ENCODE assay signal across 8 mouse cellular contexts in the genomic region with DNA sequence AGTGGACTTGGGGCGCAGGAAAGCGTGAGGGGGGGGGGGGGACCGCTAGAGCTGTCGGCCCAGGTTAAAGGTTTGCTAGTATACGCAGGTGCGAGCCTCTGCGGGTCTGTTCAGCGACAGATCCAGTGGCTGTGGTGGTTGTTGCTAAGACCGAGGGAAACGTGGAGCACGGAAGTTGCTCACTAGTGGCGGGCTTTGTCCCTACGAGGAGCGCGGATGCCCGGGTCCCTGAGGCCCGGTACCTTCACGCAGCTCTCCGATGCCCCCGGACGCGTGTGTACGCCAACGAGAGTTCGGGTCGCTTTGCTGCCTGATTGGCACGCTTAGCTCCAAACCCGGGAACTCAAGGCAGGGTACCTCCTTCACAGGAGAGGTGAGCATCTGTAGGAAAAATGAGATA. TPM values are rescaled to one million over a fixed set of nuclear protein-coding genes. Genes with fewer than 3 reads are reported as not detected.
DNase-seq lines count a peak whose midpoint lies in the region; ATAC-seq lines count a peak whose summit lies in the region.

No protein-coding gene starts in this region.

- H3K4me2 ChIP-seq in kidney, embryonic 14.5 days (replicated peaks; ENCODE audit: low read depth, low read length): peak overlapping the region; percentile 96
- peak overlapping the region; percentile 97 for H3K4me2 ChIP-seq in hindbrain, embryonic 14.5 days (replicated peaks)
- H3K4me2 ChIP-seq in midbrain, embryonic 12.5 days (replicated peaks): peak overlapping the region; percentile 80

- H3K9ac ChIP-seq in kidney, embryonic 14.5 days (ENCODE audit: low read depth, low read length): 0 out of 2 replicates have a peak overlapping the region, but pooled peaks have one; percentile 32
- H3K9ac ChIP-seq in hindbrain, embryonic 14.5 days: peak overlapping the region; percentile 54
- peak overlapping the region; percentile 37 for H3K9ac ChIP-seq in midbrain, embryonic 12.5 days (replicated peaks)

- WGBS in kidney, embryonic 14.5 days: 1% methylated on average over 28 of the region's 28 CpGs
- under 1% methylated on average over 28 of the region's 28 CpGs for WGBS in hindbrain, embryonic 14.5 days
- WGBS in midbrain, embryonic 12.5 days: 2% methylated on average over 26 of the region's 28 CpGs

- H3K4me3 ChIP-seq in kidney, embryonic 14.5 days (ENCODE audit: low read length): peak overlapping the region; percentile 50
- peak overlapping the region; percentile 59 for H3K4me3 ChIP-seq in hindbrain, embryonic 14.5 days (replicated peaks; ENCODE audit: low read length)
- peak overlapping the region; percentile 57 for H3K4me3 ChIP-seq in midbrain, embryonic 12.5 days

- peaks cover 20% of the 10 kb centered on the region for H3K27me3 ChIP-seq in kidney, embryonic 14.5 days (ENCODE audit: control insufficient read depth, insufficient read depth, low read length)
- H3K27me3 ChIP-seq in hindbrain, embryonic 14.5 days (ENCODE audit: control insufficient read depth, insufficient read depth, low read length): peaks cover 38% of the 10 kb centered on the region
- H3K27me3 ChIP-seq in midbrain, embryonic 12.5 days: peaks cover 71% of the 10 kb centered on the region

- DNase-seq in kidney, adult 18-20 months: no peak
- peak; percentile 37 for DNase-seq in hindbrain, embryonic 14.5 days (ENCODE audit: low spot score)
- DNase-seq in urinary bladder, postnatal 4 days (ENCODE audit: low spot score in 2 of 2): no peak
- no peak for DNase-seq in gastrocnemius, postnatal 4 days (ENCODE audit: low spot score in 2 of 2)
- DNase-seq in gastrocnemius, postnatal 10 days: no peak

- no peak overlapping the region for H3K27ac ChIP-seq in kidney, embryonic 14.5 days (ENCODE audit: low read depth, low read length)
- H3K27ac ChIP-seq in hindbrain, embryonic 14.5 days: no peak overlapping the region
- H3K27ac ChIP-seq in midbrain, embryonic 12.5 days (replicated peaks): no peak overlapping the region

- no peaks in the 10 kb centered on the region for H3K9me3 ChIP-seq in kidney, embryonic 14.5 days (ENCODE audit: control insufficient read depth, low read length)
- no peaks in the 10 kb centered on the region for H3K9me3 ChIP-seq in hindbrain, embryonic 14.5 days (ENCODE audit: control insufficient read depth, low read length)
- H3K9me3 ChIP-seq in midbrain, embryonic 12.5 days: no peaks in the 10 kb centered on the region

- no peaks in the 10 kb centered on the region for H3K36me3 ChIP-seq in kidney, embryonic 14.5 days (ENCODE audit: control insufficient read depth, insufficient read depth, low read length)
- H3K36me3 ChIP-seq in hindbrain, embryonic 14.5 days (replicated peaks; ENCODE audit: control insufficient read depth, insufficient read depth): no peaks in the 10 kb centered on the region
- no peaks in the 10 kb centered on the region for H3K36me3 ChIP-seq in midbrain, embryonic 12.5 days

- no peak for ATAC-seq in kidney, embryonic 14.5 days (ENCODE audit: low FRiP score, low TSS enrichment)
- ATAC-seq in common myeloid progenitor, adult 5-6 weeks (replicated peaks; ENCODE audit: low read depth, poor library complexity, severe bottlenecking): peak; percentile 21
- peak; percentile 22; the same call in 1 of the 2 replicates for ATAC-seq in hindbrain, embryonic 14.5 days (ENCODE audit: low FRiP score)
- ATAC-seq in midbrain, embryonic 12.5 days (ENCODE audit: low FRiP score, low read depth): peak; percentile 7; the same call in 1 of the 2 replicates

- no peaks in the 10 kb centered on the region for H3K4me1 ChIP-seq in kidney, embryonic 14.5 days (ENCODE audit: control insufficient read depth, insufficient read depth, low read length)
- H3K4me1 ChIP-seq in hindbrain, embryonic 14.5 days (replicated peaks; ENCODE audit: control insufficient read depth, insufficient read depth, low read length): no peaks in the 10 kb centered on the region; the same call in 1 of the 2 replicates
- H3K4me1 ChIP-seq in midbrain, embryonic 12.5 days: peaks cover 20% of the 10 kb centered on the region

RNA-seq across cellular contexts. Expression of gene Slco4a1, which starts 0.7 kb away (rescaled TPM):
- polyA plus RNA-seq in kidney, embryonic 14.5 days (2014; fragmentation: Nextera tagmentation; extraction: Ambion mirVana): 1.1 and 1.9 TPM in 2 replicates
- total RNA-seq in common myeloid progenitor, adult 5-6 weeks (2017): 5.9 and 12.5 TPM in 2 replicates
- 1.4 and 2.2 TPM in 2 replicates for polyA plus RNA-seq in hindbrain, embryonic 14.5 days (2014; fragmentation: Nextera tagmentation; extraction: Ambion mirVana)
- polyA plus RNA-seq in midbrain, embryonic 12.5 days (2016; fragmentation: Nextera tagmentation; extraction: Ambion mirVana): 3.5 and 4.1 TPM in 2 replicates
- under 1 TPM; 0.21 to 0.69 TPM for total RNA-seq in gastrocnemius, postnatal 4 days (2021)
- under 1 TPM; 0.28 to 0.41 TPM for total RNA-seq in gastrocnemius, postnatal 10 days (2021)

RNA-seq across cellular contexts. Expression of gene Ntsr1, which starts 43.1 kb away (rescaled TPM):
- polyA plus RNA-seq in kidney, embryonic 14.5 days (2014; fragmentation: Nextera tagmentation; extraction: Ambion mirVana): 6.3 and 12.4 TPM in 2 replicates
- not detected in 2 replicates for total RNA-seq in common myeloid progenitor, adult 5-6 weeks (2017)
- polyA plus RNA-seq in hindbrain, embryonic 14.5 days (2014; fragmentation: Nextera tagmentation; extraction: Ambion mirVana): 2.5 and 3.5 TPM in 2 replicates
- 0.15 and 0.29 TPM in 2 replicates for polyA plus RNA-seq in midbrain, embryonic 12.5 days (2016; fragmentation: Nextera tagmentation; extraction: Ambion mirVana)
- under 1 TPM; 0.10 to 0.13 TPM for total RNA-seq in gastrocnemius, postnatal 4 days (2021)
- under 1 TPM; 0.14 TPM for total RNA-seq in gastrocnemius, postnatal 10 days (2021)
